Mouse (Mus musculus): ENCODE measurements around the gene Dcun1d4. TPM values are rescaled to one million over a fixed set of nuclear protein-coding genes. Genes with fewer than 3 reads are reported as not detected.

The Dcun1d4 gene
- polyA plus RNA-seq (2014; fragmentation: Nextera tagmentation; extraction: Ambion mirVana): 21.0 and 29.8 TPM in 2 replicates

GRCm38 (mm10) chr5:73480700-73481099 is at the start of gene Dcun1d4:
TSS of gene Dcun1d4 (plus strand) at chr5:73481000.
- H3K4me3 ChIP-seq (ENCODE audit: low read length): no peak within 1 kb of the TSS
- no peaks in the 10 kb centered on the region for H3K27me3 ChIP-seq (ENCODE audit: control insufficient read depth, insufficient read depth, low read length)
- H3K36me3 ChIP-seq (ENCODE audit: control insufficient read depth, insufficient read depth, low read length): no peaks in the 10 kb centered on the region
- H3K9me3 ChIP-seq (ENCODE audit: control insufficient read depth, low read length): no peaks in the 10 kb centered on the region
- no peak for ATAC-seq (ENCODE audit: low FRiP score, low TSS enrichment)
- H3K4me2 ChIP-seq (replicated peaks; ENCODE audit: low read depth, low read length): no peak within 1 kb of the TSS
- H3K9ac ChIP-seq (ENCODE audit: low read depth, low read length): no peak within 1 kb of the TSS
- no peak within 1 kb of the TSS for H3K27ac ChIP-seq (ENCODE audit: low read depth, low read length)
- 82% methylated on average over 7 of the region's 7 CpGs for WGBS
- H3K4me1 ChIP-seq (ENCODE audit: control insufficient read depth, insufficient read depth, low read length): no peaks in the 10 kb centered on the region

- no peak overlapping the region for H3K9ac ChIP-seq (ENCODE audit: low read depth, low read length)
- H3K27me3 ChIP-seq (ENCODE audit: control insufficient read depth, insufficient read depth, low read length): no peaks in the 10 kb centered on the region
- no peak overlapping the region for H3K4me3 ChIP-seq (ENCODE audit: low read length)
- H3K36me3 ChIP-seq (ENCODE audit: control insufficient read depth, insufficient read depth, low read length): no peaks in the 10 kb centered on the region
- 25% methylated on average over 14 of the region's 14 CpGs for WGBS
- H3K27ac ChIP-seq (ENCODE audit: low read depth, low read length): no peak overlapping the region
- no peak for ATAC-seq (ENCODE audit: low FRiP score, low TSS enrichment)
- H3K4me2 ChIP-seq (replicated peaks; ENCODE audit: low read depth, low read length): no peak overlapping the region
- no peaks in the 10 kb centered on the region for H3K9me3 ChIP-seq (ENCODE audit: control insufficient read depth, low read length)
- H3K4me1 ChIP-seq (ENCODE audit: control insufficient read depth, insufficient read depth, low read length): no peaks in the 10 kb centered on the region
Observed at GRCm38 (mm10) chr5:73431581-73431980, 49.2 kb upstream of the Dcun1d4 start.

GRCm38 (mm10) chr5:73432805-73433204 is 48.0 kb upstream of the Dcun1d4 start:
- H3K27ac ChIP-seq (ENCODE audit: low read depth, low read length): no peak overlapping the region
- H3K4me1 ChIP-seq (ENCODE audit: control insufficient read depth, insufficient read depth, low read length): no peaks in the 10 kb centered on the region
- WGBS: 84% methylated on average over 6 of the region's 6 CpGs
- H3K4me2 ChIP-seq (replicated peaks; ENCODE audit: low read depth, low read length): no peak overlapping the region
- H3K9ac ChIP-seq (ENCODE audit: low read depth, low read length): no peak overlapping the region
- ATAC-seq (ENCODE audit: low FRiP score, low TSS enrichment): no peak
- H3K9me3 ChIP-seq (ENCODE audit: control insufficient read depth, low read length): no peaks in the 10 kb centered on the region
- H3K27me3 ChIP-seq (ENCODE audit: control insufficient read depth, insufficient read depth, low read length): no peaks in the 10 kb centered on the region
- no peaks in the 10 kb centered on the region for H3K36me3 ChIP-seq (ENCODE audit: control insufficient read depth, insufficient read depth, low read length)
- H3K4me3 ChIP-seq (ENCODE audit: low read length): no peak overlapping the region

- no peaks in the 10 kb centered on the region for H3K9me3 ChIP-seq (ENCODE audit: control insufficient read depth, low read length)
- no peaks in the 10 kb centered on the region for H3K4me1 ChIP-seq (ENCODE audit: control insufficient read depth, insufficient read depth, low read length)
- ATAC-seq (ENCODE audit: low FRiP score, low TSS enrichment): no peak
- 77% methylated on average over 7 of the region's 7 CpGs for WGBS
- no peaks in the 10 kb centered on the region for H3K36me3 ChIP-seq (ENCODE audit: control insufficient read depth, insufficient read depth, low read length)
- no peak overlapping the region for H3K9ac ChIP-seq (ENCODE audit: low read depth, low read length)
- H3K27ac ChIP-seq (ENCODE audit: low read depth, low read length): no peak overlapping the region
- H3K4me2 ChIP-seq (replicated peaks; ENCODE audit: low read depth, low read length): no peak overlapping the region
- no peak overlapping the region for H3K4me3 ChIP-seq (ENCODE audit: low read length)
- no peaks in the 10 kb centered on the region for H3K27me3 ChIP-seq (ENCODE audit: control insufficient read depth, insufficient read depth, low read length)
Observed at GRCm38 (mm10) chr5:73434764-73435163, 46.0 kb upstream of the Dcun1d4 start.

GRCm38 (mm10) chr5:73442176-73442575 is 38.6 kb upstream of the Dcun1d4 start:
- no peak overlapping the region for H3K9ac ChIP-seq (ENCODE audit: low read depth, low read length)
- no peaks in the 10 kb centered on the region for H3K4me1 ChIP-seq (ENCODE audit: control insufficient read depth, insufficient read depth, low read length)
- peak overlapping the region; percentile 21; the same call in 1 of the 2 replicates for H3K4me2 ChIP-seq (replicated peaks; ENCODE audit: low read depth, low read length)
- 40% methylated on average over 9 of the region's 9 CpGs for WGBS
- no peak for ATAC-seq (ENCODE audit: low FRiP score, low TSS enrichment)
- H3K36me3 ChIP-seq (ENCODE audit: control insufficient read depth, insufficient read depth, low read length): no peaks in the 10 kb centered on the region
- no peak overlapping the region for H3K4me3 ChIP-seq (ENCODE audit: low read length)
- no peak overlapping the region for H3K27ac ChIP-seq (ENCODE audit: low read depth, low read length)
- H3K9me3 ChIP-seq (ENCODE audit: control insufficient read depth, low read length): no peaks in the 10 kb centered on the region
- no peaks in the 10 kb centered on the region for H3K27me3 ChIP-seq (ENCODE audit: control insufficient read depth, insufficient read depth, low read length)

- Histone ChIP-seq H3K27me3 (ENCODE audit: control insufficient read depth, insufficient read depth, low read length) (no peaks in the 10 kb centered on the region), H3K4me2 (replicated peaks; ENCODE audit: low read depth, low read length) (no peak overlapping the region), H3K4me1 (ENCODE audit: control insufficient read depth, insufficient read depth, low read length) (no peaks in the 10 kb centered on the region), H3K9ac (ENCODE audit: low read depth, low read length) (no peak overlapping the region), H3K4me3 (ENCODE audit: low read length) (no peak overlapping the region), H3K36me3 (ENCODE audit: control insufficient read depth, insufficient read depth, low read length) (no peaks in the 10 kb centered on the region), H3K27ac (ENCODE audit: low read depth, low read length) (no peak overlapping the region), H3K9me3 (ENCODE audit: control insufficient read depth, low read length) (no peaks in the 10 kb centered on the region)
- ATAC-seq (ENCODE audit: low FRiP score, low TSS enrichment): no peak
- WGBS: 79% methylated on average over 1 of the region's 1 CpGs
Observed at GRCm38 (mm10) chr5:73450276-73450675, 30.5 kb upstream of the Dcun1d4 start.

- H3K9me3 ChIP-seq (ENCODE audit: control insufficient read depth, low read length): no peaks in the 10 kb centered on the region
- no peaks in the 10 kb centered on the region for H3K27me3 ChIP-seq (ENCODE audit: control insufficient read depth, insufficient read depth, low read length)
- no peak overlapping the region for H3K27ac ChIP-seq (ENCODE audit: low read depth, low read length)
- no peak overlapping the region for H3K4me2 ChIP-seq (replicated peaks; ENCODE audit: low read depth, low read length)
- WGBS: 75% methylated on average over 2 of the region's 2 CpGs
- H3K9ac ChIP-seq (ENCODE audit: low read depth, low read length): no peak overlapping the region
- H3K4me1 ChIP-seq (ENCODE audit: control insufficient read depth, insufficient read depth, low read length): no peaks in the 10 kb centered on the region
- H3K36me3 ChIP-seq (ENCODE audit: control insufficient read depth, insufficient read depth, low read length): no peaks in the 10 kb centered on the region
- no peak for ATAC-seq (ENCODE audit: low FRiP score, low TSS enrichment)
- no peak overlapping the region for H3K4me3 ChIP-seq (ENCODE audit: low read length)
Observed at GRCm38 (mm10) chr5:73454502-73455306, 26.1 kb upstream of the Dcun1d4 start.

GRCm38 (mm10) chr5:73455307-73455687 is 25.5 kb upstream of the Dcun1d4 start:
- Histone ChIP-seq H3K4me3 (ENCODE audit: low read length) (no peak overlapping the region), H3K9me3 (ENCODE audit: control insufficient read depth, low read length) (no peaks in the 10 kb centered on the region), H3K27me3 (ENCODE audit: control insufficient read depth, insufficient read depth, low read length) (no peaks in the 10 kb centered on the region), H3K36me3 (ENCODE audit: control insufficient read depth, insufficient read depth, low read length) (no peaks in the 10 kb centered on the region), H3K4me1 (ENCODE audit: control insufficient read depth, insufficient read depth, low read length) (no peaks in the 10 kb centered on the region), H3K27ac (ENCODE audit: low read depth, low read length) (no peak overlapping the region), H3K4me2 (replicated peaks; ENCODE audit: low read depth, low read length) (no peak overlapping the region), H3K9ac (ENCODE audit: low read depth, low read length) (no peak overlapping the region)
- 78% methylated on average over 5 of the region's 5 CpGs for WGBS
- ATAC-seq (ENCODE audit: low FRiP score, low TSS enrichment): no peak

GRCm38 (mm10) chr5:73468462-73469433 is 12.1 kb upstream of the Dcun1d4 start:
- no peak for ATAC-seq (ENCODE audit: low FRiP score, low TSS enrichment)
- no peaks in the 10 kb centered on the region for H3K9me3 ChIP-seq (ENCODE audit: control insufficient read depth, low read length)
- H3K36me3 ChIP-seq (ENCODE audit: control insufficient read depth, insufficient read depth, low read length): no peaks in the 10 kb centered on the region
- H3K9ac ChIP-seq (ENCODE audit: low read depth, low read length): no peak overlapping the region
- H3K4me3 ChIP-seq (ENCODE audit: low read length): no peak overlapping the region
- no peaks in the 10 kb centered on the region for H3K27me3 ChIP-seq (ENCODE audit: control insufficient read depth, insufficient read depth, low read length)
- H3K4me2 ChIP-seq (replicated peaks; ENCODE audit: low read depth, low read length): no peak overlapping the region
- H3K27ac ChIP-seq (ENCODE audit: low read depth, low read length): no peak overlapping the region
- no peaks in the 10 kb centered on the region for H3K4me1 ChIP-seq (ENCODE audit: control insufficient read depth, insufficient read depth, low read length)
- 76% methylated on average over 16 of the region's 16 CpGs for WGBS
